Mouse (Mus musculus) cerebellum, postnatal 10 days (tissue): Measurements from ENCODE around the gene Hoxa7.

Experiments
- DNase-seq, 2 experiments: peaks; one replicate each; pipeline ENCODE4 v3.0.0; 2021; ENCODE audit warnings: mixed read lengths in 2 of 2

Hoxa7 gene

GRCm38 (mm10) chr6:52238976-52239375 is 17.3 kb upstream of the Hoxa7 start:
- DNase-seq = no peak

- no peak for DNase-seq
These were observed 16.5 kb upstream of the Hoxa7 start for GRCm38 (mm10) chr6:52238155-52238545.

GRCm38 (mm10) chr6:52237346-52238154 is 15.9 kb upstream of the Hoxa7 start:
- DNase-seq = no peak

GRCm38 (mm10) chr6:52236806-52237205 is 15.2 kb upstream of the Hoxa7 start:
- no peak for DNase-seq

- no peak for DNase-seq
These were observed 14.2 kb upstream of the Hoxa7 start for GRCm38 (mm10) chr6:52235866-52236265.

DNA sequence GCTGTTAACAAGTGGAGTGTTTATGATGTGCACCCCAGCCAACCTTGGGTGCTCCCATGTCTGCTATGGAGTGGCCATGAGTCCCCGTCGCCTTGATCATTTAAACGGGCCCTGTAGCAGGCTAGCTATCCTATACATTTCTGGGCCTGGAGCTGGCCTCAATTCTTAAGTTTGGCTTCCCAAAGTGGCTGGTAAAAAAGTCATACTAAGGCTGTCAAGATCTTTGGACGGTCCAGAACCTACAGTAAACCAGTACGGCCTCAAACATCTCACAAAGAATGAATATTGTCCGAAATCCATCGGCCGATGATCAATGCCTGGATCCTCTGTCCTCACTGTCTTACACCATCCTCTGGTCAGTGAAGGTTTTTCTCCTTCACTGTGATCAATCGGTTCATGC is 13.6 kb upstream of the Hoxa7 start:
- DNase-seq = no peak

GRCm38 (mm10) chr6:52234428-52235140 is 12.9 kb upstream of the Hoxa7 start:
- no peak for DNase-seq

DNA sequence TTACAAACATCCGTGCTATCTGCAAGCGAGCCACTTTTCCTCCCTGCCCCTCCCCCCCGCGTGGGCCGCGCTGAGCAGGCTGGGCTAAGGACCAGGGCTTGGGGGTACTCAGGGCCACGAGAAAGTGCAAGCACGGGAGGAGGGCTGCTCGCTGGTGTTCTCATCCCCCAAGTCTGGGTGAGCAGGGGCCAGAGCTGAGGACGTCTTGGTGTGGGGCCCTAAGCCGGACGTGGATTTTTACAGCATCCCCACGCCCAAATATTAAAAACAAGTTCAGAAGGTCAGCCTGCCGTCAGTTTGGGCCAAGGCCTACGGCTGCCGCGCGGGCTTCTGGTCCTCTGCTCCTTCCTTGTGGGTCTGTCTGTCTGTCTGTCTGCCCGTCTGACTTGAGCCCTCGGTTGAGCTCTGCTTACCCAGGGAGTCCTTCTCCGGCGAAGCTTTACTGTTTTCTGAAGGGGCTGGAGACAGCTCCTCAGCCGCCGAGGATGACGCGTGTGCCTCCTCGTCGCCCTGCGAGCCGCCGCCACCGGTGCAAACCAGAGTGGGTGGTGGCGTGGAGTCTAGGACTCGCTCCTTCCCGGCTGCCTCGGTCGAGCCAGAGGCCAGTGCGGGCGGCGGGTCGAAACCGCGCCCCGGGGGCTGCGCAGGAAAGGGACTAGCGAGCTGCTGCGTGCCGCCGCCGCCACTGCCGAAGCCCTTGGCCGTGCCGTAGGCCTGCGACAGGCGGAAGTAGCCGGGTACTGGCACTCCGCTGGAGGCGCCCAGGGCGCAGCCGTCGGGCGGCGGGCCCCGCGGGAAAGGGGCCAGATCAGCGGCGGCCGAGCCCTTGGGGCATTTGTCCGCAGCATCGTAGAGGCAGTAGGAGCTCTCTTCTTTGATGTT is 12.1 kb upstream of the Hoxa7 start:
- DNase-seq = no peak

GRCm38 (mm10) chr6:52232984-52233545 is 11.4 kb upstream of the Hoxa7 start:
- no peak for DNase-seq

GRCm38 (mm10) chr6:52232568-52232965 is 10.9 kb upstream of the Hoxa7 start:
- no peak for DNase-seq

DNA sequence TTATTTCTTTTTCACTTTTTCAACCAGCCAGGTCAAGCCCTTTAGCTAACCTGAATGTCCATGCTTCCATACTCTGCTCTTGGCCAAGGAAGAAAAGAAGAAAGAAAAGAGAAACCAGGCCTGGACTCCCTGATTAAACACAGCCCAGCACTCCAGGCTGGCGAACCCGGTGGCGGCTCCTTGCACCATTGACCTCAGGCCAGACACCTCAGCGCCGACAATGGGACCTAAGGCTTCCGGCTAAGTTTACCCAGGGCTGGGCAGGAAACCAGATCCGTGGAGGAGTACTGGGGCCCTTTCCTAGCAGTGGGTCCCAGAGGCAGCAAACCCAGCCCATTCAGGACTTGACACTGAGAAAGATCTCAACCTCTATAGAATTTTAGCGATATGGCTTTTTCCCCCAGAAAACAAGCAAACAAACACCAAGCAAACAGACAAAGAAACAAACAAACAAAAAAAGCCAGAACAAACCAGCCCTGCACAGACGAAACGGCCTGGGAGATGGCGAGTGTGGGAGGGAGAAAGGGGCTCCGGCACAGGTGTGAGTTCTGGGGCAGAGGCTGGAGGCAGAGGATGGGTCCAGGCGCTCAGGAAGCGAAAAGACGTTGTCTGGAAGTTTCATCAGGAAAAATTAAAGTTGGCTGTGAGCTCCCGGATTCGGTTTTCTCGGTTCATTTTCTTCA is 10.4 kb upstream of the Hoxa7 start:
- DNase-seq = no peak

- no peak for DNase-seq
These were observed 9.0 kb upstream of the Hoxa7 start, which contains the start of gene Hoxa9 for GRCm38 (mm10) chr6:52230516-52231165. Gene Hoxa9, minus strand, starts transcription at chr6:52231089.

DNA sequence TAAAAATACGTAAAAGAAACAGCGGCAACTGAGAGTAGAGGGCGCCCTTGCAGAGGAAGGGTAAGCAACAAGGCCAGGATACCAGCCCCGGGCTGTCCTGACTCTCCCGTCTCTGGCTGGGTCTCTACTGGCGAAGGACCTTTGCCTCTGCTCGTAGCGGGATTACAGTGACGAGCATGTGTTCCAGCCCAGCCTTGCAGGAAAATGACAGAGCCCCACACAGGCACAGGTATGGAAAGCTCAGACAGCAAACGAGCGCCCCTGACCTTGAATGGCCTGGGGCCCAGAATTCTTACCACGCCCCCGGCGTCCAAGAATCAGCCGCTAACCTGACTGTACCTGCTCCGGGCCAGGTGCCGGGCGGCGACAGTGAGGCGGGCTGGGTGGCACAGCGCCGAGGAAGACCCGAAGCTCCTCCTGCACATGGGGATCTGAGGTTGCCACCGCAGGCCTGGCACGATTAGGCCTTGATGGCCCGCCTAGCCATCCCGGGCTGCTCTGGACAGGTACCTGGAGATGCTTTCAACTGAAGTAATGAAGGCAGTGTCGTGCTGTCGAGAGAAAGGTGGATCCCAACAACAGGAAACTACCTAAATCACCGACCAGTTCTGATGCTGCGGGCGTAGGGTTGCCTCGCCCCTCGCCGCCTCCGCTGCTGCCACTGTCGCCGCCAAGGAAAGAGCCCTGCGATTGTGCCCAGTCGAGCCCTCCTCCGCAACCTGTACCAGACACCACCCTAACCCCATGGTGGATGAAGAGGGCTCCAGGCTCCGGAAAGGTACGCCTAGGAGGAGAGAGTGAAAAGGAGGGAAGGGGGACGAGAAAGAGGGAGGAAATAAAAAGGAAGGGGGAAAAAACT is 8.1 kb upstream of the Hoxa7 start:
- DNase-seq = no peak

- DNase-seq = no peak
These were observed 7.1 kb upstream of the Hoxa7 start for GRCm38 (mm10) chr6:52228475-52229465.

DNA sequence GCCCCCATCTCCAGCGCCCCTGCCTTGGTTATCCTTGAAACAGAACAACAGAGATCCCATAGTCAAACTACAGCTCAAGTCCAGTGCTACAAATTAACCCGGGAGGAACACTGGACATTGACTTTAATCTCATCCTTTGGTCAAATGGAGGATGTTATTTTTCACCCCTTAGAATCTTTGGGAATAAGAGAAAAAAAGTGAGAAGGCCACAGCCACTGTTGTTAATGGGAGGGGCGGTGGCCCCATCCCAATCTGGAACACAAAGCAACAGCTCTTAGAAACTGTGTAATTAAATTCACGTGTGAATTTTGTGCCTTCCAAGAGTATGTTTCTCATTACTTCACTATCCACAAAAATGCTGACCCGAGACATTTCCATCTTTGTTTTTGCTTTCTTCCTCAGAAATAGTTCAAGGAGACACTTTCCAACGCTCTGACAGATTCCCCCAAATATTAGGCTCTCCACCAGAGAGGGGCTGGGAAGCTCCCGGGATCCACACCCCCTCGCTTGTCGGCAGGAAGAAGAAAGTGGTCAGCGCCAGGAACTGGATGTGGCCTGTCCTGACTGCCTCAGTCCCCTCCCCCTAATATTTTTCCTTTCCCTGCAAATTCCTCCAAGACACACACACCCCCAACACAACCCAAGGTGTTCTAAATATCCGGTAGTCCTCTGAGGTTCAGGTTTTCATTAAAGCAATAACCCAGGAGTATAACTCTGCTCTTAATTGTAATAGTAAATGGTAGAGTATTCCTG is 6.0 kb upstream of the Hoxa7 start:
- DNase-seq = no peak

DNA sequence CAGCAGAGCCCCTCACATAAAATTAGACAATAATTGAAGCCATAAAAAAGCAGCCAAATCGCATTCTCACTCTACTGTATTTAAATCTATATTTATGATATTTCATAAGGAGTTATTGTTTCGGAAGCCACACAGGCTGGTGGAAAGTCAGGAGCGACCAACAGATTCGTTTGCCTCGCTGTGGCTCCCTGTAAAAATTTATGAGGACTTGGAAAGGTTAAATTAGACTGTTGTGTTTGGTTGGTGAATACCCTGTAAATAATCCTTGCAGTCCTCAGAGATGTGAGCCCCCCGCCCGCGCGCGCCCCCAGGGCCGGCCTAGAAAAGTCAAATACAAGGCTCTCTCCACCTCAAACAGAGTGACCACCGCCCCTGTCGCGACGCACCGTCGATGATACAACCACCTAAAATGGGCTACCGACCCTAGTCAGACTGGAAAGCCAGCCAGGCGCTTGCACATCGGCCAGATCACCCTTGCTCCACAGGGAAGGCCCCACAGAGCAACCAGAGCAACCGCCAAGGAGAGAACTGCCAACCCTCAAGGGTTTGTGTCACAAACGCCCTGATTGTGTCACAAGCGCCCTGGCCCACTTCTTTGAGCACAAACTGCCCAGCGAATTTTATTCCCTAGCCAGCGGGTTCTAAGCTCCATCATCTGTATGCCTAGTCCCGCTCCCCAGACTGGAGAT is 5.1 kb upstream of the Hoxa7 start:
- DNase-seq = no peak

GRCm38 (mm10) chr6:52225612-52226568 is 4.2 kb upstream of the Hoxa7 start:
- DNase-seq = no peak
